Comparison of ENCODE assay signal across 8 mouse cellular contexts in the genomic region with DNA sequence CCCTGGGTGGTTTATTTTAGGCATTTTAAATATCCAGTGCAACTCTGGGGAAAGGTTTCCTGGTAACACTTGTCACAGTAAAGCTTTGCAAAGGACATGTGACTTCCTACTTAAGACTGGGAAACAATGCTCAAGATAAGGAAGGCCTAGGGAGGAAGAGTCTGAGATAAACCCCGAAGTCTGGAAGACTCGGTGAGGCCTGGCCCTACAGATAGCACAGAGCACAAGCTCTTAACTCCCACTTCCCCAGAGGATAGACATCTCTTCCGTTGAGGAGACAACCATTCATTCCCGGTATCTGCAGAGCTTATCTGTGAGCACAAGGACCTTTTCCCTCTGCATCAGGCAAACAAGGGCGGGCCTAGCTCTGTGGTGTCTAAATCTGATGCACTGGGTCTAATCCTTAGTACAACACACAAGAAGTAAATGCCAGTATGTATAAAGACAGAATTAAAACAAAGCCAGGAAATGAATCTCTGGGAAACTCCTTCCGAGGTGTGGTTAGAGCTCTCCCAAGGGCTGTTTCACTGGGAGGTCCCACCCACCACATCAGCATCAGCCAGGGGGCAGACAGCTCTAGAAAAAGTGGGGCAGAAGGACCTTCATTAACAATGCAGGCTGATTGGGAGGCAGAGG. TPM values are rescaled to one million over a fixed set of nuclear protein-coding genes. Genes with fewer than 3 reads are reported as not detected.
DNase-seq lines count a peak whose midpoint lies in the region; ATAC-seq lines count a peak whose summit lies in the region.

No protein-coding gene starts in this region.

- 48% methylated on average over 6 of the region's 6 CpGs for WGBS in midbrain, embryonic 12.5 days
- 47% methylated on average over 6 of the region's 6 CpGs for WGBS in midbrain, embryonic 15.5 days
- WGBS in heart, embryonic 11.5 days (ENCODE audit: insufficient replicate concordance): 12% methylated on average over 6 of the region's 6 CpGs
- 5% methylated on average over 6 of the region's 6 CpGs for WGBS in liver, embryonic 12.5 days (ENCODE audit: insufficient replicate concordance)
- WGBS in stomach, embryonic 16.5 days: 38% methylated on average over 6 of the region's 6 CpGs

- no peaks in the 10 kb centered on the region for H3K9me3 ChIP-seq in midbrain, embryonic 12.5 days
- H3K9me3 ChIP-seq in midbrain, embryonic 15.5 days: no peaks in the 10 kb centered on the region
- H3K9me3 ChIP-seq in heart, embryonic 11.5 days (replicated peaks; ENCODE audit: control insufficient read depth, low read length): no peaks in the 10 kb centered on the region
- no peaks in the 10 kb centered on the region for H3K9me3 ChIP-seq in liver, embryonic 12.5 days (replicated peaks)
- no peaks in the 10 kb centered on the region for H3K9me3 ChIP-seq in stomach, embryonic 16.5 days (replicated peaks; ENCODE audit: control insufficient read depth, low read length)

- H3K36me3 ChIP-seq in midbrain, embryonic 12.5 days: peaks cover 4% of the 10 kb centered on the region; the same call in 1 of the 2 replicates
- H3K36me3 ChIP-seq in midbrain, embryonic 15.5 days (replicated peaks): no peaks in the 10 kb centered on the region
- H3K36me3 ChIP-seq in heart, embryonic 11.5 days (ENCODE audit: control insufficient read depth, insufficient read depth, low read length): no peaks in the 10 kb centered on the region
- peaks cover 2% of the 10 kb centered on the region for H3K36me3 ChIP-seq in liver, embryonic 12.5 days
- H3K36me3 ChIP-seq in stomach, embryonic 16.5 days (ENCODE audit: control insufficient read depth, insufficient read depth, low read length): no peaks in the 10 kb centered on the region

- H3K4me3 ChIP-seq in midbrain, embryonic 12.5 days: no peak overlapping the region
- no peak overlapping the region for H3K4me3 ChIP-seq in midbrain, embryonic 15.5 days
- H3K4me3 ChIP-seq in heart, embryonic 11.5 days (ENCODE audit: low read depth, low read length): no peak overlapping the region
- no peak overlapping the region for H3K4me3 ChIP-seq in liver, embryonic 12.5 days
- no peak overlapping the region for H3K4me3 ChIP-seq in stomach, embryonic 16.5 days (replicated peaks; ENCODE audit: low read length)

- 0 out of 2 replicates have a peak overlapping the region, but pooled peaks have one; percentile 42 for H3K27ac ChIP-seq in midbrain, embryonic 12.5 days (replicated peaks)
- no peak overlapping the region for H3K27ac ChIP-seq in midbrain, embryonic 15.5 days
- peak overlapping the region; percentile 77 for H3K27ac ChIP-seq in heart, embryonic 11.5 days (ENCODE audit: low read depth, low read length)
- peak overlapping the region; percentile 77 for H3K27ac ChIP-seq in liver, embryonic 12.5 days
- H3K27ac ChIP-seq in stomach, embryonic 16.5 days (ENCODE audit: low read length): peak overlapping the region; percentile 49

- peak overlapping the region; percentile 20; the same call in 1 of the 2 replicates for H3K9ac ChIP-seq in midbrain, embryonic 12.5 days (replicated peaks)
- H3K9ac ChIP-seq in midbrain, embryonic 15.5 days: no peak overlapping the region
- H3K9ac ChIP-seq in heart, embryonic 11.5 days (ENCODE audit: low read depth, low read length): no peak overlapping the region
- no peak overlapping the region for H3K9ac ChIP-seq in liver, embryonic 12.5 days
- H3K9ac ChIP-seq in stomach, embryonic 16.5 days (ENCODE audit: low read length): 0 out of 2 replicates have a peak overlapping the region, but pooled peaks have one; percentile 1

- no peak for DNase-seq in gastrocnemius, postnatal 10 days
- DNase-seq in thymus, postnatal 0 days (ENCODE audit: low spot score): no peak

- peaks cover 18% of the 10 kb centered on the region for H3K4me1 ChIP-seq in midbrain, embryonic 12.5 days
- H3K4me1 ChIP-seq in midbrain, embryonic 15.5 days: peaks cover 6% of the 10 kb centered on the region
- peaks cover 22% of the 10 kb centered on the region for H3K4me1 ChIP-seq in heart, embryonic 11.5 days (ENCODE audit: control insufficient read depth, insufficient read depth, low read length)
- H3K4me1 ChIP-seq in liver, embryonic 12.5 days: peaks cover 70% of the 10 kb centered on the region
- peaks cover 27% of the 10 kb centered on the region; the same call in 1 of the 2 replicates for H3K4me1 ChIP-seq in stomach, embryonic 16.5 days (ENCODE audit: control insufficient read depth, insufficient read depth, low read length)

- H3K27me3 ChIP-seq in midbrain, embryonic 12.5 days: no peaks in the 10 kb centered on the region
- H3K27me3 ChIP-seq in midbrain, embryonic 15.5 days (replicated peaks): no peaks in the 10 kb centered on the region
- no peaks in the 10 kb centered on the region for H3K27me3 ChIP-seq in heart, embryonic 11.5 days (ENCODE audit: control insufficient read depth, insufficient read depth, low read length)
- 0 out of 2 replicates have a peak, but pooled peaks cover 3% of the 10 kb centered on the region for H3K27me3 ChIP-seq in liver, embryonic 12.5 days (replicated peaks)
- H3K27me3 ChIP-seq in stomach, embryonic 16.5 days (ENCODE audit: control insufficient read depth, insufficient read depth, low read length): no peaks in the 10 kb centered on the region

- ATAC-seq in midbrain, embryonic 12.5 days (ENCODE audit: low FRiP score, low read depth): no peak
- ATAC-seq in midbrain, embryonic 15.5 days (replicated peaks): no peak
- ATAC-seq in heart, embryonic 11.5 days (replicated peaks; ENCODE audit: insufficient number of reproducible peaks, low FRiP score, low TSS enrichment): peak; percentile 79
- ATAC-seq in liver, embryonic 12.5 days: peak; percentile 90
- no peak for ATAC-seq in stomach, embryonic 16.5 days (ENCODE audit: insufficient read depth, low FRiP score)
- ATAC-seq in monocyte, adult 5-6 weeks (replicated peaks; ENCODE audit: insufficient number of reproducible peaks, low FRiP score, low TSS enrichment, poor library complexity, severe bottlenecking): no peak

- H3K4me2 ChIP-seq in midbrain, embryonic 12.5 days (replicated peaks): peak overlapping the region; percentile 30; the same call in 1 of the 2 replicates
- no peak overlapping the region for H3K4me2 ChIP-seq in midbrain, embryonic 15.5 days
- peak overlapping the region; percentile 53 for H3K4me2 ChIP-seq in heart, embryonic 11.5 days
- peak overlapping the region; percentile 57 for H3K4me2 ChIP-seq in liver, embryonic 12.5 days
- no peak overlapping the region for H3K4me2 ChIP-seq in stomach, embryonic 16.5 days (ENCODE audit: low read depth, low read length)

RNA-seq across cellular contexts. Expression of a gene that starts 5.6 kb away (rescaled TPM):
- polyA plus RNA-seq in midbrain, embryonic 12.5 days (2016; fragmentation: Nextera tagmentation; extraction: Ambion mirVana): 0.14 and 0.23 TPM in 2 replicates
- polyA plus RNA-seq in midbrain, embryonic 15.5 days (2015; fragmentation: Nextera tagmentation; extraction: Ambion mirVana): 0.06 and 0.15 TPM in 2 replicates
- polyA plus RNA-seq in heart, embryonic 11.5 days (2014; fragmentation: Nextera tagmentation; extraction: Ambion mirVana): 0.20 and 0.27 TPM in 2 replicates
- 0.10 and 0.15 TPM in 2 replicates for polyA plus RNA-seq in liver, embryonic 12.5 days (2016; fragmentation: Nextera tagmentation; extraction: Ambion mirVana)
- 0.26 and 0.42 TPM in 2 replicates for polyA plus RNA-seq in stomach, embryonic 16.5 days (2015; fragmentation: Nextera tagmentation; extraction: Ambion mirVana)
- total RNA-seq in monocyte, adult 5-6 weeks (2017): not detected in 3 replicates
- 1 to 10 TPM; 2.0 to 2.5 TPM for total RNA-seq in gastrocnemius, postnatal 10 days (2021)
- 0.26 and 0.36 TPM in 2 replicates for polyA plus RNA-seq in thymus, postnatal 0 days (2015; fragmentation: Nextera tagmentation; extraction: Ambion mirVana)

RNA-seq across cellular contexts. Expression of a gene that starts 5.9 kb away (rescaled TPM):
- polyA plus RNA-seq in midbrain, embryonic 12.5 days (2016; fragmentation: Nextera tagmentation; extraction: Ambion mirVana): 5.2 and 6.8 TPM in 2 replicates
- polyA plus RNA-seq in midbrain, embryonic 15.5 days (2015; fragmentation: Nextera tagmentation; extraction: Ambion mirVana): 2.5 and 2.7 TPM in 2 replicates
- 1.8 and 2.1 TPM in 2 replicates for polyA plus RNA-seq in heart, embryonic 11.5 days (2014; fragmentation: Nextera tagmentation; extraction: Ambion mirVana)
- polyA plus RNA-seq in liver, embryonic 12.5 days (2016; fragmentation: Nextera tagmentation; extraction: Ambion mirVana): 2.8 and 3.4 TPM in 2 replicates
- 14.2 and 14.3 TPM in 2 replicates for polyA plus RNA-seq in stomach, embryonic 16.5 days (2015; fragmentation: Nextera tagmentation; extraction: Ambion mirVana)
- 1.2 TPM in 1 of 3 replicates, not detected in the others for total RNA-seq in monocyte, adult 5-6 weeks (2017)
- 1 to 10 TPM; 2.8 to 3.1 TPM for total RNA-seq in gastrocnemius, postnatal 10 days (2021)
- 18.2 and 22.5 TPM in 2 replicates for polyA plus RNA-seq in thymus, postnatal 0 days (2015; fragmentation: Nextera tagmentation; extraction: Ambion mirVana)

RNA-seq across cellular contexts. Expression of a gene that starts 21.2 kb away (rescaled TPM):
- polyA plus RNA-seq in midbrain, embryonic 12.5 days (2016; fragmentation: Nextera tagmentation; extraction: Ambion mirVana): 139 and 142 TPM in 2 replicates
- polyA plus RNA-seq in midbrain, embryonic 15.5 days (2015; fragmentation: Nextera tagmentation; extraction: Ambion mirVana): 63.1 and 70.2 TPM in 2 replicates
- 55.7 and 59.7 TPM in 2 replicates for polyA plus RNA-seq in heart, embryonic 11.5 days (2014; fragmentation: Nextera tagmentation; extraction: Ambion mirVana)
- 208 and 211 TPM in 2 replicates for polyA plus RNA-seq in liver, embryonic 12.5 days (2016; fragmentation: Nextera tagmentation; extraction: Ambion mirVana)
- polyA plus RNA-seq in stomach, embryonic 16.5 days (2015; fragmentation: Nextera tagmentation; extraction: Ambion mirVana): 81.1 and 82.1 TPM in 2 replicates
- 89.9 to 126 TPM (median 116 TPM) in 3 replicates for total RNA-seq in monocyte, adult 5-6 weeks (2017)
- total RNA-seq in gastrocnemius, postnatal 10 days (2021): 10 to 100 TPM; 31.4 to 40.7 TPM
- 125 and 138 TPM in 2 replicates for polyA plus RNA-seq in thymus, postnatal 0 days (2015; fragmentation: Nextera tagmentation; extraction: Ambion mirVana)

RNA-seq across cellular contexts. Expression of a gene that starts 24.6 kb away (rescaled TPM):
- polyA plus RNA-seq in midbrain, embryonic 12.5 days (2016; fragmentation: Nextera tagmentation; extraction: Ambion mirVana): 6.9 and 7.6 TPM in 2 replicates
- polyA plus RNA-seq in midbrain, embryonic 15.5 days (2015; fragmentation: Nextera tagmentation; extraction: Ambion mirVana): 1.6 and 3.3 TPM in 2 replicates
- 4.4 and 4.6 TPM in 2 replicates for polyA plus RNA-seq in heart, embryonic 11.5 days (2014; fragmentation: Nextera tagmentation; extraction: Ambion mirVana)
- polyA plus RNA-seq in liver, embryonic 12.5 days (2016; fragmentation: Nextera tagmentation; extraction: Ambion mirVana): 4.0 and 4.8 TPM in 2 replicates
- 3.9 and 4.2 TPM in 2 replicates for polyA plus RNA-seq in stomach, embryonic 16.5 days (2015; fragmentation: Nextera tagmentation; extraction: Ambion mirVana)
- 0.76 to 1.6 TPM in 2 of 3 replicates, not detected in the other for total RNA-seq in monocyte, adult 5-6 weeks (2017)
- 1 to 10 TPM; 1.5 to 3.5 TPM for total RNA-seq in gastrocnemius, postnatal 10 days (2021)
- polyA plus RNA-seq in thymus, postnatal 0 days (2015; fragmentation: Nextera tagmentation; extraction: Ambion mirVana): 8.9 and 13.5 TPM in 2 replicates

RNA-seq across cellular contexts. Expression of a gene that starts 27.8 kb away (rescaled TPM):
- polyA plus RNA-seq in midbrain, embryonic 12.5 days (2016; fragmentation: Nextera tagmentation; extraction: Ambion mirVana): 145 and 165 TPM in 2 replicates
- polyA plus RNA-seq in midbrain, embryonic 15.5 days (2015; fragmentation: Nextera tagmentation; extraction: Ambion mirVana): 62.4 and 72.1 TPM in 2 replicates
- polyA plus RNA-seq in heart, embryonic 11.5 days (2014; fragmentation: Nextera tagmentation; extraction: Ambion mirVana): 86.4 and 228 TPM in 2 replicates
- polyA plus RNA-seq in liver, embryonic 12.5 days (2016; fragmentation: Nextera tagmentation; extraction: Ambion mirVana): 160 and 162 TPM in 2 replicates
- 396 and 441 TPM in 2 replicates for polyA plus RNA-seq in stomach, embryonic 16.5 days (2015; fragmentation: Nextera tagmentation; extraction: Ambion mirVana)
- total RNA-seq in monocyte, adult 5-6 weeks (2017): 356 to 514 TPM (median 477 TPM) in 3 replicates
- 10 to 100 TPM; 39.2 to 50.5 TPM for total RNA-seq in gastrocnemius, postnatal 10 days (2021)
- polyA plus RNA-seq in thymus, postnatal 0 days (2015; fragmentation: Nextera tagmentation; extraction: Ambion mirVana): 501 and 524 TPM in 2 replicates

Comparison
In these comparisons a context has a peak if more than half of its experiments do, and no peak if none do; other contexts are left out.
1. H3K4me2 ChIP-seq: peak in midbrain, embryonic 12.5 days (single experiment), heart, embryonic 11.5 days (single experiment) and liver, embryonic 12.5 days (single experiment); none in midbrain, embryonic 15.5 days (single experiment) and stomach, embryonic 16.5 days (single experiment).
2. H3K9ac ChIP-seq: peak in midbrain, embryonic 12.5 days (single experiment) and stomach, embryonic 16.5 days (single experiment); none in midbrain, embryonic 15.5 days (single experiment), heart, embryonic 11.5 days (single experiment) and liver, embryonic 12.5 days (single experiment).
3. ATAC-seq: peak in heart, embryonic 11.5 days (single experiment) and liver, embryonic 12.5 days (single experiment); none in midbrain, embryonic 12.5 days (single experiment), midbrain, embryonic 15.5 days (single experiment), stomach, embryonic 16.5 days (single experiment) and monocyte, adult 5-6 weeks (single experiment).